28 mouse cellular contexts compared by ENCODE assay signal in genomic region chr2:90638986-90639746, GRCm38 (mm10). TPM values are rescaled to one million over a fixed set of nuclear protein-coding genes. Genes with fewer than 3 reads are reported as not detected.
DNase-seq lines count a peak whose midpoint lies in the region; ATAC-seq and TF ChIP-seq lines count a peak whose summit lies in the region.
"Had no signal": no experiment of that assay in that cellular context is flagged by ENCODE, and none has a peak within 500 bp of the region (broad histone marks: within the 10 kb centered on the region; RNA-seq: fewer than 3 reads in every experiment).

No protein-coding gene starts in this region.

- WGBS in liver, embryonic 13.5 days (ENCODE audit: insufficient replicate concordance), result 25% methylated on average over 8 of the region's 8 CpGs
- WGBS in liver, embryonic 12.5 days (ENCODE audit: insufficient replicate concordance), result 17% methylated on average over 8 of the region's 8 CpGs
- 62% methylated on average over 8 of the region's 8 CpGs for WGBS in intestine, embryonic 16.5 days
- WGBS in stomach, embryonic 15.5 days, result 67% methylated on average over 8 of the region's 8 CpGs

- no peak for TF ChIP-seq EP300 in MEL (IDR thresholded peaks at IDR 0.05; ENCODE audit: low read depth in 1 of 2, low read length in 2 of 2)

- H3K27me3 ChIP-seq in liver, embryonic 13.5 days, result no peaks in the 10 kb centered on the region
- no peaks in the 10 kb centered on the region for H3K27me3 ChIP-seq in liver, embryonic 12.5 days (replicated peaks)
- no peaks in the 10 kb centered on the region for H3K27me3 ChIP-seq in MEL (ENCODE audit: control insufficient read depth in 1 of 2, insufficient read depth in 2 of 2, low read length in 2 of 2)
- H3K27me3 ChIP-seq in intestine, embryonic 16.5 days (replicated peaks; ENCODE audit: control insufficient read depth, insufficient read depth, low read length), result no peaks in the 10 kb centered on the region
- no peaks in the 10 kb centered on the region for H3K27me3 ChIP-seq in stomach, embryonic 15.5 days (replicated peaks)
- H3K27me3 ChIP-seq: CH12.LX; embryonic facial prominence, embryonic 12.5 days; megakaryocyte, embryonic 14.5 days; midbrain, embryonic 13.5 days; Patski had no signal

- no peak overlapping the region for H3K4me3 ChIP-seq in liver, embryonic 13.5 days (replicated peaks)
- H3K4me3 ChIP-seq in liver, embryonic 12.5 days, result no peak overlapping the region
- H3K4me3 ChIP-seq in MEL (ENCODE audit: control insufficient read depth in 1 of 2, insufficient read depth in 1 of 2, low read depth in 2 of 2, low read length in 2 of 2), result no peak overlapping the region
- H3K4me3 ChIP-seq in intestine, embryonic 16.5 days (ENCODE audit: low read length), result no peak overlapping the region
- H3K4me3 ChIP-seq in stomach, embryonic 15.5 days (replicated peaks), result no peak overlapping the region
- H3K4me3 ChIP-seq: embryonic facial prominence, embryonic 12.5 days; heart, adult 2 months; limb, embryonic 10.5 days; limb, embryonic 15.5 days; megakaryocyte, embryonic 14.5 days; midbrain, embryonic 13.5 days had no signal

- 0 out of 2 replicates have a peak, but pooled peaks have one; percentile 18 for ATAC-seq in liver, embryonic 13.5 days (ENCODE audit: low read depth)
- ATAC-seq in liver, embryonic 12.5 days, result no peak
- peak; percentile 58 for ATAC-seq in intestine, embryonic 16.5 days
- ATAC-seq in stomach, embryonic 15.5 days (ENCODE audit: insufficient read depth, low FRiP score, low read depth), result peak; percentile 54
- no peak for ATAC-seq in activated CD4-positive, CD25-positive, alpha-beta regulatory T cell, adult 4 months
- ATAC-seq: forebrain, embryonic 14.5 days; hindbrain, embryonic 16.5 days; midbrain, embryonic 13.5 days had no signal

- H3K27ac ChIP-seq in liver, embryonic 13.5 days, result no peak overlapping the region; the same call in 1 of the 2 replicates
- H3K27ac ChIP-seq in liver, embryonic 12.5 days, result no peak overlapping the region
- 0 out of 2 replicates have a peak overlapping the region, but pooled peaks have one; percentile 1 for H3K27ac ChIP-seq in MEL (ENCODE audit: control insufficient read depth, low read depth, low read length)
- peak overlapping the region; percentile 89 for H3K27ac ChIP-seq in intestine, embryonic 16.5 days (ENCODE audit: low read length)
- peak overlapping the region; percentile 65 for H3K27ac ChIP-seq in stomach, embryonic 15.5 days
- H3K27ac ChIP-seq: embryonic facial prominence, embryonic 12.5 days; heart, adult 2 months; limb, embryonic 10.5 days; limb, embryonic 15.5 days; midbrain, embryonic 13.5 days had no signal

- no peaks in the 10 kb centered on the region for H3K36me3 ChIP-seq in liver, embryonic 13.5 days
- H3K36me3 ChIP-seq in liver, embryonic 12.5 days, result no peaks in the 10 kb centered on the region
- peaks cover 0 to 42% of the 10 kb centered on the region in 2 experiments; a peak in 2 of 4 replicates for H3K36me3 ChIP-seq in MEL (ENCODE audit: control insufficient read depth in 1 of 2, insufficient read depth in 2 of 2, low read length in 2 of 2)
- no peaks in the 10 kb centered on the region for H3K36me3 ChIP-seq in intestine, embryonic 16.5 days (ENCODE audit: control insufficient read depth, insufficient read depth, low read length)
- H3K36me3 ChIP-seq in stomach, embryonic 15.5 days, result no peaks in the 10 kb centered on the region
- H3K36me3 ChIP-seq: embryonic facial prominence, embryonic 12.5 days; limb, embryonic 10.5 days; limb, embryonic 15.5 days; midbrain, embryonic 13.5 days had no signal

- H3K4me1 ChIP-seq in liver, embryonic 13.5 days (replicated peaks), result peaks cover 38% of the 10 kb centered on the region
- peaks cover 35% of the 10 kb centered on the region for H3K4me1 ChIP-seq in liver, embryonic 12.5 days
- H3K4me1 ChIP-seq in MEL (ENCODE audit: control insufficient read depth in 1 of 2, insufficient read depth in 2 of 2, low read length in 2 of 2), result peaks cover 17 to 34% of the 10 kb centered on the region in 2 experiments
- H3K4me1 ChIP-seq in intestine, embryonic 16.5 days (ENCODE audit: control insufficient read depth, insufficient read depth, low read length), result peaks cover 27% of the 10 kb centered on the region
- H3K4me1 ChIP-seq in stomach, embryonic 15.5 days, result peaks cover 17% of the 10 kb centered on the region; the same call in 1 of the 2 replicates
- H3K4me1 ChIP-seq: embryonic facial prominence, embryonic 12.5 days; limb, embryonic 10.5 days had no signal

- TF ChIP-seq RAD21 in MEL (IDR thresholded peaks at IDR 0.05; ENCODE audit: low read depth, low read length), result no peak

- no peaks in the 10 kb centered on the region for H3K9me3 ChIP-seq in liver, embryonic 13.5 days (replicated peaks)
- no peaks in the 10 kb centered on the region for H3K9me3 ChIP-seq in liver, embryonic 12.5 days (replicated peaks)
- H3K9me3 ChIP-seq in MEL (replicated peaks; ENCODE audit: insufficient read depth, low read length), result no peaks in the 10 kb centered on the region
- no peaks in the 10 kb centered on the region for H3K9me3 ChIP-seq in intestine, embryonic 16.5 days (ENCODE audit: control insufficient read depth, low read length)
- no peaks in the 10 kb centered on the region for H3K9me3 ChIP-seq in stomach, embryonic 15.5 days
- H3K9me3 ChIP-seq: embryonic facial prominence, embryonic 12.5 days; limb, embryonic 10.5 days; limb, embryonic 15.5 days; megakaryocyte, embryonic 14.5 days; midbrain, embryonic 13.5 days had no signal

- no peaks in the 10 kb centered on the region for H3K79me2 ChIP-seq in MEL (ENCODE audit: control insufficient read depth, insufficient read depth, low read length, poor library complexity)

- no peak for TF ChIP-seq CTCF in MEL (IDR thresholded peaks at IDR 0.05 in 2 of 3, conservative IDR thresholded peaks at IDR 0.05 in 1 of 3; ENCODE audit: control insufficient read depth in 1 of 3, insufficient read depth in 1 of 3, low read depth in 2 of 3, low read length in 3 of 3, poor library complexity in 1 of 3, severe bottlenecking in 1 of 3)

- no peak overlapping the region for H3K4me2 ChIP-seq in liver, embryonic 13.5 days
- H3K4me2 ChIP-seq in liver, embryonic 12.5 days, result no peak overlapping the region
- H3K4me2 ChIP-seq in intestine, embryonic 16.5 days (ENCODE audit: low read depth, low read length), result no peak overlapping the region
- H3K4me2 ChIP-seq in stomach, embryonic 15.5 days, result no peak overlapping the region
- H3K4me2 ChIP-seq: embryonic facial prominence, embryonic 12.5 days; limb, embryonic 15.5 days; midbrain, embryonic 13.5 days had no signal

- no peak for TF ChIP-seq POLR2A in MEL (IDR thresholded peaks at IDR 0.05; ENCODE audit: control insufficient read depth in 1 of 2, insufficient read depth in 1 of 2, low read depth in 1 of 2, low read length in 2 of 2, poor library complexity in 1 of 2)

- no peak for DNase-seq in liver, embryonic 13.5 days
- DNase-seq in MEL (ENCODE audit: low read depth, low spot score), result peak; percentile 57
- DNase-seq in gastrocnemius, adult 8-10 months (ENCODE audit: low spot score in 2 of 2), result no peak
- DNase-seq in adrenal gland, postnatal 4 days (ENCODE audit: low spot score in 2 of 2), result no peak
- DNase-seq: adrenal gland, postnatal 14 days; cerebellum, adult 11-12 months; cerebellum, adult 9-11 months; embryo, embryonic 11 days; gastrocnemius, postnatal 25 days; heart, adult 2 months; heart, postnatal 14 days; kidney, postnatal 14 days; layer of hippocampus, adult 9-11 months; lung, postnatal 4 days; thymus, postnatal 4 days had no signal

- H3K9ac ChIP-seq in liver, embryonic 13.5 days, result no peak overlapping the region
- no peak overlapping the region for H3K9ac ChIP-seq in liver, embryonic 12.5 days
- H3K9ac ChIP-seq in MEL (ENCODE audit: control insufficient read depth, low read depth, low read length, poor library complexity, severe bottlenecking), result peak overlapping the region; percentile 28; the same call in 1 of the 2 replicates
- H3K9ac ChIP-seq in intestine, embryonic 16.5 days (ENCODE audit: low read depth, low read length), result peak overlapping the region; percentile 38; the same call in 1 of the 2 replicates
- no peak overlapping the region for H3K9ac ChIP-seq in stomach, embryonic 15.5 days
- H3K9ac ChIP-seq: embryonic facial prominence, embryonic 12.5 days; limb, embryonic 15.5 days; midbrain, embryonic 13.5 days had no signal

TF ChIP-seq in MEL, 35 proteins besides CTCF, POLR2A, EP300 and RAD21 (continues in another document):
- TF ChIP-seq NRF1 (IDR thresholded peaks at IDR 0.05; ENCODE audit: insufficient read depth, low read depth, low read length, poor library complexity, severe bottlenecking) (no peak), ZNF384 (IDR thresholded peaks at IDR 0.05; ENCODE audit: low read depth, low read length) (no peak), SMC3 (IDR thresholded peaks at IDR 0.05; ENCODE audit: low read depth, low read length) (no peak), E2F4 (IDR thresholded peaks at IDR 0.05; ENCODE audit: borderline replicate concordance, low read depth, low read length) (no peak)

RNA-seq across cellular contexts. Expression of gene Nup160, which starts 37.8 kb away (rescaled TPM):
- polyA plus RNA-seq in liver, embryonic 13.5 days (2015; fragmentation: Nextera tagmentation; extraction: Ambion mirVana), result 35.1 and 44.0 TPM in 2 replicates
- polyA plus RNA-seq in liver, embryonic 12.5 days (2016; fragmentation: Nextera tagmentation; extraction: Ambion mirVana), result 60.3 and 61.3 TPM in 2 replicates
- total RNA-seq in MEL (2012; rRNA removed), result 43.8 and 53.4 TPM in 2 replicates
- polyA plus RNA-seq in MEL (2012; ENCODE audit: insufficient read depth in 1 of 2, insufficient read length in 2 of 2, low read depth in 1 of 2, low replicate concordance in 2 of 2, missing spikeins in 1 of 2), result 10 to 100 TPM; 63.8 to 91.4 TPM
- 34.2 and 36.1 TPM in 2 replicates for polyA plus RNA-seq in intestine, embryonic 16.5 days (2015; fragmentation: Nextera tagmentation; extraction: Ambion mirVana)
- polyA plus RNA-seq in stomach, embryonic 15.5 days (2015; fragmentation: Nextera tagmentation; extraction: Ambion mirVana), result 40.4 and 42.7 TPM in 2 replicates
- 10 to 100 TPM in 3 of 4 experiments, 1 to 10 TPM in 1; 7.2 to 15.4 (median 13.1) TPM for total RNA-seq in gastrocnemius, adult 8-10 months (2022)
- 10 to 100 TPM; 29.4 to 30.9 TPM for total RNA-seq in adrenal gland, postnatal 4 days (2021)
- polyA plus RNA-seq in activated CD4-positive, CD25-positive, alpha-beta regulatory T cell, adult 4 months (2017; shearing (Covaris generic)), result 10 to 100 TPM; 23.4 to 28.1 TPM

RNA-seq across cellular contexts. Expression of gene Ptprj, which starts 58.7 kb away (rescaled TPM):
- polyA plus RNA-seq in liver, embryonic 13.5 days (2015; fragmentation: Nextera tagmentation; extraction: Ambion mirVana), result 1.7 and 1.9 TPM in 2 replicates
- 3.0 and 3.7 TPM in 2 replicates for polyA plus RNA-seq in liver, embryonic 12.5 days (2016; fragmentation: Nextera tagmentation; extraction: Ambion mirVana)
- 10.0 and 10.2 TPM in 2 replicates for total RNA-seq in MEL (2012; rRNA removed)
- 1 to 10 TPM in 1 of 2 experiments, not detected in 1; 6.4 TPM for polyA plus RNA-seq in MEL (2012; ENCODE audit: insufficient read depth in 1 of 2, insufficient read length in 2 of 2, low read depth in 1 of 2, low replicate concordance in 2 of 2, missing spikeins in 1 of 2)
- 3.5 TPM in 2 replicates for polyA plus RNA-seq in intestine, embryonic 16.5 days (2015; fragmentation: Nextera tagmentation; extraction: Ambion mirVana)
- polyA plus RNA-seq in stomach, embryonic 15.5 days (2015; fragmentation: Nextera tagmentation; extraction: Ambion mirVana), result 4.9 and 5.4 TPM in 2 replicates
- total RNA-seq in gastrocnemius, adult 8-10 months (2022), result 1 to 10 TPM; 1.3 to 3.1 (median 2.1) TPM
- total RNA-seq in adrenal gland, postnatal 4 days (2021), result 10 to 100 TPM; 31.3 to 32.4 TPM
- polyA plus RNA-seq in activated CD4-positive, CD25-positive, alpha-beta regulatory T cell, adult 4 months (2017; shearing (Covaris generic)), result 1 to 10 TPM; 4.4 to 5.1 TPM

Comparison
In these comparisons a context has a peak if more than half of its experiments do, and no peak if none do; other contexts are left out.
1. ATAC-seq: peak in liver, embryonic 13.5 days (single experiment), intestine, embryonic 16.5 days (single experiment) and stomach, embryonic 15.5 days (single experiment); none in liver, embryonic 12.5 days (single experiment) and activated CD4-positive, CD25-positive, alpha-beta regulatory T cell, adult 4 months (single experiment).
2. H3K27ac ChIP-seq: peak in MEL (single experiment), intestine, embryonic 16.5 days (single experiment) and stomach, embryonic 15.5 days (single experiment); none in liver, embryonic 13.5 days (single experiment) and liver, embryonic 12.5 days (single experiment).
3. H3K9ac ChIP-seq: peak in MEL (single experiment) and intestine, embryonic 16.5 days (single experiment); none in liver, embryonic 13.5 days (single experiment), liver, embryonic 12.5 days (single experiment) and stomach, embryonic 15.5 days (single experiment).